Mouse (Mus musculus) forebrain, embryonic 12.5 days (tissue): ENCODE results near the gene Ttyh3. TPM values are rescaled to one million over a fixed set of nuclear protein-coding genes. Genes with fewer than 3 reads are reported as not detected.

ENCODE experiments used
- ATAC-seq: fragments of 200-750 bp; cut with Nextera tagmentation; 2 replicates; pipeline ENCODE4 v1.8.0; 2017; ENCODE audit warnings: moderate TSS enrichment; ENCODE audit not compliant: low FRiP score
- H3K27ac ChIP-seq: fragments of 300-500 bp; sonication (generic); 2 replicates; pipeline ENCODE4 v1.5.1; 2016; ENCODE audit warnings: mild to moderate bottlenecking
- H3K27me3 ChIP-seq: fragments of 300-500 bp; sonication (generic); 2 replicates; pipeline ENCODE4 v1.6.1; 2016; ENCODE audit warnings: mild to moderate bottlenecking
- H3K36me3 ChIP-seq: fragments of 300-500 bp; sonication (generic); replicated peaks from 2 replicates; pipeline ENCODE4 v1.6.1; 2016; ENCODE audit warnings: mild to moderate bottlenecking
- H3K4me1 ChIP-seq: fragments of 300-500 bp; sonication (generic); 2 replicates; pipeline ENCODE4 v1.6.1; 2016
- H3K4me2 ChIP-seq: fragments of 300-500 bp; sonication (generic); 2 replicates; pipeline ENCODE4 v1.6.1; 2016; ENCODE audit warnings: mild to moderate bottlenecking, moderate library complexity
- H3K4me3 ChIP-seq: fragments of 300-500 bp; sonication (generic); replicated peaks from 2 replicates; pipeline ENCODE4 v1.5.1; 2016; ENCODE audit warnings: mild to moderate bottlenecking
- H3K9ac ChIP-seq: fragments of 300-500 bp; sonication (generic); 2 replicates; pipeline ENCODE4 v1.6.1; 2016; ENCODE audit warnings: mild to moderate bottlenecking
- H3K9me3 ChIP-seq: fragments of 300-500 bp; sonication (generic); 2 replicates; pipeline ENCODE4 v1.6.1; 2016
- WGBS: fragments of 180-500 bp; shearing (Covaris S2); methylation state at CpG from one replicate; pipeline ENCODE4 v1.1.7; 2016; 5-methylcytosine and 5-hydroxymethylcytosine counted together
- polyA plus RNA-seq: library from polyadenylated mRNA; unstranded; fragments of >200 nt; fragmentation: Nextera tagmentation; extraction: Ambion mirVana; gene quantifications from 2 replicates; pipeline ENCODE4 v1.2.1, GENCODE M21; 2016

Ttyh3 gene
- polyA plus RNA-seq, 1 experiment from 2014 or later = 88.0 TPM

- Histone ChIP-seq H3K4me2 (0 out of 2 replicates have a peak overlapping the region, but pooled peaks have one; percentile 2), H3K36me3 (peaks cover 20% of the 10 kb centered on the region), H3K9me3 (no peaks in the 10 kb centered on the region), H3K27me3 (no peaks in the 10 kb centered on the region), H3K4me1 (peaks cover 44% of the 10 kb centered on the region), H3K27ac (peak overlapping the region; percentile 78), H3K9ac (no peak overlapping the region), H3K4me3 (no peak overlapping the region)
- ATAC-seq = no peak; the same call in 1 of the 2 replicates
- WGBS = 54% methylated on average over 7 of the region's 7 CpGs
These were observed 14.9 kb upstream of the Ttyh3 start for GRCm38 (mm10) chr5:140663621-140664180.

DNA sequence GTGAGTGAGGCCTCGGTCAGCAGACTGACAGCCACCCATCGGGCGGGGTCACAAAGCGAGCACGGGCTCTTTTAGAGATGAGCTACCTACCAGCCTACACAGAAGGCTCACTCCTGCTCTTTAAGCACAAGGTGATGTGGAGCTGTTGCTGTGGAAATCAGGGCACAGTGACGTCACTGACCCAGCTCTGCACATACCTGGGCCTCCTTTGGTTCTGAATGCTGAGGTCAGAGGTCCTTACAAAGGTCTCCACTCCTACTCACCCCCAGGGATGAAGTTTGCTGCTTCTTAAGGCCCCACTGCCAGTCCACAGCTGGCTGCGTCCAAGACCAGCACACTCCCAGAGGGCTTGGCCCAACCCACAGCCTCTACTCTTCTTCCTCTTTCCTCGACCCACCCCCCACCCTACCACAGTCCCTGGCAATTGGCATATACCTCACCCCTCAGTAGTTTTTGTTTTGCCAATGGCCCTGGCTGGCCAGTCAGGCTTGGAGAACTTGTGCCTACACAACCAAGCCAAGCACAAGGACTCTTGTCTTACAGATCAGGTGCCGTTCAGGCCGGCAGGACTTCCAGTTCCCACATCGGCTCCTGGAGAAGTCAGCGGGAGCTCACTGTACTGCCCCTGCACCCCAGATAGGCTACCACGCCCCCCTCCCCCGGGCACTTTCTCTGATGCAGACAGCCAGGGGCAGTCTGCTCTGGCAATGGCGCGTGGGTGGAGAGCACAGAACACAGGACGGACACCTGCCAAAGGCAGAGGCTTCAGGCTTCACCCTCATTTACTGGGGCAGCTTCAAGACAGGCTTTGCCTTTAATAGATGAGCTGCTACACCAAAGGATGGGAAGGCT is 14.1 kb upstream of the Ttyh3 start:
- 73% methylated on average over 17 of the region's 17 CpGs for WGBS
- no peaks in the 10 kb centered on the region for H3K9me3 ChIP-seq
- peaks cover 47% of the 10 kb centered on the region for H3K4me1 ChIP-seq
- H3K36me3 ChIP-seq = peaks cover 14% of the 10 kb centered on the region; the same call in 1 of the 2 replicates
- no peak overlapping the region for H3K9ac ChIP-seq
- no peak overlapping the region for H3K4me3 ChIP-seq
- H3K4me2 ChIP-seq = 0 out of 2 replicates have a peak overlapping the region, but pooled peaks have one; percentile 2
- H3K27me3 ChIP-seq = no peaks in the 10 kb centered on the region
- peak overlapping the region; percentile 78 for H3K27ac ChIP-seq
- no peak for ATAC-seq

GRCm38 (mm10) chr5:140661875-140662643 is 13.2 kb upstream of the Ttyh3 start:
- peaks cover 49% of the 10 kb centered on the region for H3K4me1 ChIP-seq
- 0 out of 2 replicates have a peak overlapping the region, but pooled peaks have one; percentile 29 for H3K9ac ChIP-seq
- H3K27ac ChIP-seq = peak overlapping the region; percentile 78
- 60% methylated on average over 12 of the region's 12 CpGs for WGBS
- ATAC-seq = no peak
- H3K36me3 ChIP-seq = 0 out of 2 replicates have a peak, but pooled peaks cover 12% of the 10 kb centered on the region
- no peak overlapping the region for H3K4me3 ChIP-seq
- no peaks in the 10 kb centered on the region for H3K9me3 ChIP-seq
- H3K27me3 ChIP-seq = no peaks in the 10 kb centered on the region
- H3K4me2 ChIP-seq = no peak overlapping the region

DNA sequence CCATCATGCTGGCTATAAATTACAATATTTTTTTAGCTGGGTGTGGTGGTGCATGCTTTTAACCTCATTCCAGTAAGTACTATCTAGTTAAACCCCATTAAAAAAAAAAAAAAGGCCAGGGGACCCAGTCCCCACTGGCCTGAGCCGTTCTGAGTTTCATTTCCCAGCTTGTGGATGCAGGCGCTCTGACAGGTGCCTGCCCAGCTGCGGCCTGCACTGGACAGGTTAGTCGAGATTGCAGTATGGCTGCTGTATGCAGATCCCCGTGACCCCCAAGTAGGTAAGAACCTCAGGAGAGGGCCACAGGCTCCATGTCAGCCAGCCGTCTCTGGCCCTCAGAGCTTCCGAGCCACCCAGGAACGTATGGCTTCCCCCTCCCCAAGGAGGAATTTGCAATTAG is 12.6 kb upstream of the Ttyh3 start:
- WGBS = 76% methylated on average over 8 of the region's 8 CpGs
- no peak overlapping the region; the same call in 1 of the 2 replicates for H3K9ac ChIP-seq
- 0 out of 2 replicates have a peak, but pooled peaks cover 12% of the 10 kb centered on the region for H3K36me3 ChIP-seq
- H3K27me3 ChIP-seq = no peaks in the 10 kb centered on the region
- H3K9me3 ChIP-seq = no peaks in the 10 kb centered on the region
- H3K27ac ChIP-seq = peak overlapping the region; percentile 78
- H3K4me2 ChIP-seq = no peak overlapping the region
- no peak for ATAC-seq
- peaks cover 49% of the 10 kb centered on the region for H3K4me1 ChIP-seq
- H3K4me3 ChIP-seq = no peak overlapping the region

- no peak overlapping the region for H3K9ac ChIP-seq
- H3K27me3 ChIP-seq = no peaks in the 10 kb centered on the region
- H3K4me1 ChIP-seq = peaks cover 49% of the 10 kb centered on the region
- 0 out of 2 replicates have a peak overlapping the region, but pooled peaks have one; percentile 24 for H3K4me2 ChIP-seq
- 0 out of 2 replicates have a peak, but pooled peaks cover 8% of the 10 kb centered on the region for H3K36me3 ChIP-seq
- no peaks in the 10 kb centered on the region for H3K9me3 ChIP-seq
- ATAC-seq = peak; percentile 25; the same call in 1 of the 2 replicates
- peak overlapping the region; percentile 95 for H3K27ac ChIP-seq
- H3K4me3 ChIP-seq = no peak overlapping the region
- 52% methylated on average over 1 of the region's 1 CpGs for WGBS
These were observed 11.6 kb upstream of the Ttyh3 start for GRCm38 (mm10) chr5:140660398-140660797.

- 0 out of 2 replicates have a peak, but pooled peaks cover 2% of the 10 kb centered on the region for H3K36me3 ChIP-seq
- no peaks in the 10 kb centered on the region for H3K9me3 ChIP-seq
- 15% methylated on average over 16 of the region's 16 CpGs for WGBS
- no peaks in the 10 kb centered on the region for H3K27me3 ChIP-seq
- H3K4me3 ChIP-seq = no peak overlapping the region; the same call in 1 of the 2 replicates
- peak overlapping the region; percentile 24 for H3K4me2 ChIP-seq
- H3K9ac ChIP-seq = peak overlapping the region; percentile 21; the same call in 1 of the 2 replicates
- ATAC-seq = peak; percentile 88
- peaks cover 49% of the 10 kb centered on the region for H3K4me1 ChIP-seq
- H3K27ac ChIP-seq = peak overlapping the region; percentile 95
These were observed 10.9 kb upstream of the Ttyh3 start for GRCm38 (mm10) chr5:140659607-140660272.

GRCm38 (mm10) chr5:140654096-140654845 is 5.4 kb upstream of the Ttyh3 start:
- ATAC-seq = no peak
- WGBS = 82% methylated on average over 15 of the region's 15 CpGs
- peaks cover 18% of the 10 kb centered on the region for H3K4me1 ChIP-seq
- H3K4me2 ChIP-seq = no peak overlapping the region
- H3K36me3 ChIP-seq = no peaks in the 10 kb centered on the region
- 0 out of 2 replicates have a peak, but pooled peaks cover 5% of the 10 kb centered on the region for H3K27me3 ChIP-seq
- no peak overlapping the region for H3K27ac ChIP-seq
- H3K4me3 ChIP-seq = no peak overlapping the region
- H3K9ac ChIP-seq = no peak overlapping the region
- no peaks in the 10 kb centered on the region for H3K9me3 ChIP-seq

DNA sequence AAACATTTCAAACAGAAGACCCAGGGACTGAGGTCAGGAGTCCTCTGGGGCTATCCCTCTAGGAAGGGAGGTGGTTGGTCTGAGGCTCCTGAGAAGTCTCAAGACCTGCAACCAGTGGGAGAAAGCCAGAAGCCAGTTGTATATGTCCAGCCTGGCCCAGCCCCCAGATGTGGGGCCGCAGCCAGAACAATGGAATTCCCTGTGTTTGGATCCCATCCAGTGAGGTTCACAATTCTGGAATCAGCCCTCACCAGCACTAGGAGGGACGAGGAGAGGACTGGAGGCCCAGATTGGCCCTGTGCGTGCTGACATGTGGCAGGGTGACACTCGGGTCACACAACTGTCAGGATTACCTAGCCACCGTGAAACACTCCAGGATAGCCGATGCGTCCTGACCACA is 3.8 kb upstream of the Ttyh3 start:
- H3K9ac ChIP-seq = no peak overlapping the region
- H3K27ac ChIP-seq = 0 out of 2 replicates have a peak overlapping the region, but pooled peaks have one; percentile 5
- H3K36me3 ChIP-seq = no peaks in the 10 kb centered on the region
- H3K4me2 ChIP-seq = no peak overlapping the region
- ATAC-seq = no peak
- H3K4me1 ChIP-seq = peaks cover 15% of the 10 kb centered on the region
- 0 out of 2 replicates have a peak, but pooled peaks cover 5% of the 10 kb centered on the region for H3K27me3 ChIP-seq
- H3K4me3 ChIP-seq = no peak overlapping the region
- 79% methylated on average over 7 of the region's 7 CpGs for WGBS
- no peaks in the 10 kb centered on the region for H3K9me3 ChIP-seq

DNA sequence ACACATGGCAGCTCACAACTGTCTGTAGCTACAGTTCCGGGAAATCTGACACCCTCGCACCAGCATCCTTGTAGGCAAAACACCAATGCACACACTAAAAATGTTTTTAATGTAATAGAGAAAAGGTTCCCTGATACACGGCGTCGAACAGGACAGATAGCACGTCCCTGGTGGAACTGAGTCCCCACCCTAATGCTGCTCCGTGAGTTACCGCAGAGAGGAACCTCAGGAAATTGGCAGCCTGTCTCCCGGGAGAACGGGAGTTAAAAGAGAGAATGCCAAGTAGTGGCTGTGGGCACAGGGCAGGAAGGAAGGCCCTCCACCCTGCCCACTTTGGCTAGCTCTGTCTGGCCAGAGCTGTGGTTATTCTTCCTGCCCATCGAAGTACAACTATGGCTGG is 2.4 kb upstream of the Ttyh3 start:
- peaks cover 4% of the 10 kb centered on the region; the same call in 1 of the 2 replicates for H3K36me3 ChIP-seq
- H3K9ac ChIP-seq = no peak overlapping the region
- peaks cover 29% of the 10 kb centered on the region for H3K4me1 ChIP-seq
- no peak overlapping the region for H3K27ac ChIP-seq
- H3K4me2 ChIP-seq = no peak overlapping the region
- no peak for ATAC-seq
- 93% methylated on average over 11 of the region's 11 CpGs for WGBS
- no peak overlapping the region for H3K4me3 ChIP-seq
- 0 out of 2 replicates have a peak, but pooled peaks cover 5% of the 10 kb centered on the region for H3K27me3 ChIP-seq
- no peaks in the 10 kb centered on the region for H3K9me3 ChIP-seq

DNA sequence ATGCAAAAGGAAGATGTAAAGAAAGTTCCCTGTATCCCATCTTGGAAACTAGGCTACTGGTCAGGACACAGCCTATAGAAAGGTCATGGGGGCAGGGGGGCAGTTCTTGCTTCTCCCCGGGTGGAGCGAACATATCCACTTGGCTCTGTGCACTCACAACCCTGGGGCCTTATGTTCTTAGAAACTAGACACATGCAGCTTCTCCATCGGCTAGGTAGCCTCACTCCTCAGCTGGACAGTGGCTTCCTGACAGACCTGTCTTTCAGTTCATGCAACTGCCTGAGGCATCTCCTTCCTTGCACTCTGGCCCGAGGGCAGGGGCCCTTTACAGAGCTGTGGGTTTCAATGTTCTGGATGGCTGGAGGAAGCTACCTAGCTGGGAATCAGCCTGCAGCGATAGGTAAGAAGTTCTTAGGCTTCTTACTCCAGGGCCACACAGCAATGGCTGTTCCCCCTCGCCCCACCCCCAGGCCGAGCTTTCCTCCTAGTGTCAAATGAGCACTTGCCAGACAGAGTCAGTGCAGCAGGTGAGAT is 1.1 kb upstream of the Ttyh3 start:
- Histone ChIP-seq H3K27me3 (0 out of 2 replicates have a peak, but pooled peaks cover 5% of the 10 kb centered on the region), H3K4me2 (peak overlapping the region; percentile 97), H3K36me3 (peaks cover 16% of the 10 kb centered on the region), H3K9me3 (no peaks in the 10 kb centered on the region), H3K27ac (peak overlapping the region; percentile 84; the same call in 1 of the 2 replicates), H3K4me3 (no peak overlapping the region), H3K9ac (0 out of 2 replicates have a peak overlapping the region, but pooled peaks have one; percentile 46), H3K4me1 (peaks cover 41% of the 10 kb centered on the region)
- no peak for ATAC-seq
- 62% methylated on average over 7 of the region's 7 CpGs for whole genome bisulfite sequencing
